Mouse (Mus musculus): ENCODE measurements around the gene Tbl1xr1.

GRCm38 (mm10) chr3:22105471-22105870 lies 29.0 kb downstream of the Tbl1xr1 start:
- TF ChIP-seq CTCF (IDR thresholded peaks at IDR 0.05; ENCODE audit: low read depth): no peak
- TF ChIP-seq EP300 (optimal IDR thresholded peaks at IDR 0.05): no peak

Data from stomach, postnatal 0 days (tissue).